Mouse (Mus musculus) forebrain, postnatal 0 days (tissue): ENCODE measurements around the gene Ovca2. TPM values are rescaled to one million over a fixed set of nuclear protein-coding genes. Genes with fewer than 3 reads are reported as not detected.

Source experiments
- ATAC-seq: fragments of 200-750 bp; cut with Nextera tagmentation; 2 replicates; pipeline ENCODE4 v1.8.0; 2017; ENCODE audit warnings: mild to moderate bottlenecking, moderate library complexity
- DNase-seq: peaks from one replicate; pipeline ENCODE4 v3.0.0-alpha.2; 2015
- H3K27ac ChIP-seq: fragments of 300-500 bp; sonication (generic); 2 replicates; pipeline ENCODE4 v1.5.1; 2014; ENCODE audit warnings: low read depth, mild to moderate bottlenecking, antibody characterized with exemption, low read length, moderate library complexity, mixed read lengths
- H3K27me3 ChIP-seq: fragments of 300-500 bp; sonication (generic); 2 replicates; pipeline ENCODE4 v1.6.1; 2014; ENCODE audit warnings: mild to moderate bottlenecking, low read length, mixed read lengths; ENCODE audit not compliant: insufficient read depth
- H3K36me3 ChIP-seq: fragments of 300-500 bp; sonication (generic); 2 replicates; pipeline ENCODE4 v1.6.1; 2014; ENCODE audit warnings: mild to moderate bottlenecking, moderate library complexity; ENCODE audit not compliant: insufficient read depth
- H3K4me1 ChIP-seq: fragments of 300-500 bp; sonication (generic); 2 replicates; pipeline ENCODE4 v1.6.1; 2014; ENCODE audit warnings: antibody characterized with exemption; ENCODE audit not compliant: insufficient read depth
- H3K4me2 ChIP-seq: fragments of 300-500 bp; sonication (generic); 2 replicates; pipeline ENCODE4 v1.6.1; 2014; ENCODE audit warnings: low read depth, mild to moderate bottlenecking, moderate library complexity
- H3K4me3 ChIP-seq: fragments of 300-500 bp; sonication (generic); 2 replicates; pipeline ENCODE4 v1.5.1; 2014; ENCODE audit warnings: low read depth, low read length, mixed read lengths
- H3K9ac ChIP-seq: fragments of 300-500 bp; sonication (generic); 2 replicates; pipeline ENCODE4 v1.6.1; 2014; ENCODE audit warnings: mild to moderate bottlenecking
- H3K9me3 ChIP-seq: fragments of 300-500 bp; sonication (generic); 2 replicates; pipeline ENCODE4 v1.6.1; 2016; ENCODE audit warnings: low read length
- CTCF ChIP-seq: sonication (generic); IDR thresholded peaks from 2 replicates; pipeline ENCODE4 v1.5.1; 2016; ENCODE audit warnings: antibody characterized with exemption, control low read depth, low read depth
- WGBS: fragments of 180-500 bp; shearing (Covaris S2); extraction: QIAGEN DNeasy Blood & Tissue Kit; methylation state at CpG from one replicate; pipeline ENCODE4 v1.1.7; 2014; 5-methylcytosine and 5-hydroxymethylcytosine counted together
- polyA plus RNA-seq: library from polyadenylated mRNA; unstranded; fragments of >200 nt; fragmentation: Nextera tagmentation; extraction: Ambion mirVana; gene quantifications from 2 replicates; pipeline ENCODE4 v1.2.1, GENCODE M21; 2015
- total RNA-seq: library from RNA; depleted of rRNA; stranded (reverse); fragments of >200 nt; gene quantifications from 2 replicates; pipeline ENCODE4 v1.2.3, GENCODE M21; 2014

The Ovca2 gene
- total and polyA plus RNA-seq, 2 experiments from 2014 or later: 11.5 to 19.6 TPM

- Histone ChIP-seq H3K4me3 (no peak overlapping the region), H3K4me1 (peaks cover 23% of the 10 kb centered on the region; the same call in 1 of the 2 replicates), H3K4me2 (no peak overlapping the region), H3K36me3 (no peaks in the 10 kb centered on the region), H3K27ac (no peak overlapping the region), H3K9ac (no peak overlapping the region), H3K9me3 (no peaks in the 10 kb centered on the region), H3K27me3 (peaks cover 32% of the 10 kb centered on the region)
- no peak for ATAC-seq
- TF ChIP-seq CTCF: no peak
- 59% methylated on average over 6 of the region's 6 CpGs for WGBS
- DNase-seq: no peak
Measured at GRCm38 (mm10) chr11:75191841-75192240, 13.2 kb upstream of the Ovca2 start.

GRCm38 (mm10) chr11:75190905-75191441 lies 12.3 kb upstream of the Ovca2 start, which contains the start of gene Dph1:
Dph1 (minus strand) TSS chr11:75191241.
- peaks cover 23% of the 10 kb centered on the region; the same call in 1 of the 2 replicates for H3K4me1 ChIP-seq
- H3K27me3 ChIP-seq: peaks cover 26% of the 10 kb centered on the region
- peak within 1 kb of the TSS; percentile 82 for H3K4me3 ChIP-seq
- no peak within 1 kb of the TSS for H3K27ac ChIP-seq
- TF ChIP-seq CTCF: no peak
- ATAC-seq (no peak), DNase-seq (no peak)
- WGBS: 42% methylated on average over 5 of the region's 5 CpGs
- peak within 1 kb of the TSS; percentile 61 for H3K9ac ChIP-seq
- H3K4me2 ChIP-seq: peak within 1 kb of the TSS; percentile 88
- H3K36me3 ChIP-seq: no peaks in the 10 kb centered on the region
- no peaks in the 10 kb centered on the region for H3K9me3 ChIP-seq

DNA sequence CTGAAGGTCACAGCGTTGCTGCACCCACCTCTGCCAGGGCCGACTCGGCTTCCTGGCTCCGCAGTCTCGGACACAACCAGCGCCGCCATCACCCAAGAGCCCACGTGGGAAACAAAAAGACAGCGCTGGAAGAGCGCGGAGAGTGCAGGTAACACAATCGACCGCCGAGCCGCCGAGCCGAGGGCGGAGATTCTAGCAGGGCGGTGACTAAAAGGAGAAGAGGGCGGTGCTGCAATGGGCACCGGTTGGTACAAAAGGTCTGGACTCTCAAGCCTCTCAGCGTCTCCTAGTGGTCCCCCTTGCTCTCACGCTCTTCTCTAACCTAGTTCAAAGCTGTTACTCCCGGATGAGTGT lies 11.7 kb upstream of the Ovca2 start:
- H3K27ac ChIP-seq: no peak overlapping the region
- H3K4me1 ChIP-seq: peaks cover 20% of the 10 kb centered on the region; the same call in 1 of the 2 replicates
- ATAC-seq: peak; percentile 88

DNA sequence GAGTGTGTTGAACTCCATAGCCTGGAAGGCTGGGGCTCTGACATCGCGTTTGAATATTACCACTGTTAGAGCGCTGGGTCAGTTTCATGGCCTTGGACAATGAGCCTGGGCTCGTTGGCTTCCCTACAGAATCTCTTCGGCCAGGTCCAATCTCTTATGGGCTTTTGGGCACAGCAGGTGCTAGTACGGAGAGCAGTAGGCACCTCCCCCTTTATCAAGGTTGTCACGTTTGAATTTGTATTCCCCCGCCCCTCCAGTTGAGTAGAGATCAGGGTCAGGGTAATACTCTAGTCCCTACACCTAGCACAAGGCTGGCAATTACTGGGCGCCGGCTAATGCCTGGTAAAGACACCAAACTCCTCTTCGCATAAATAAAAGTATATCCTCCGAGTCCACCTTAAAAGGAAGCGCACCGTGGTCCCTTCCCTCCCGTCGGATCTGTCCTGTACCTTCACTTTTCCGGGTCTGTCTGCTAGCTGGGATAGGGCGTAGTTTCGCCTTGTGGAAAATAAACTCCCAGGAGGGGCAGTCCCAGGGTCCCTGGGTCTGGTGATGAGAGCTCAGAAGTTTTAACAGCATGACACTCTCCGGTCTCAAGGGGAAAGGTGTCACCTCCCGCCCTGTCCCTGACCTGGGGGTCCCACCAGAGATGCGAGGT lies 11.2 kb upstream of the Ovca2 start:
- H3K4me2 ChIP-seq: peak overlapping the region; percentile 88
- peaks cover 16% of the 10 kb centered on the region; the same call in 1 of the 2 replicates for H3K4me1 ChIP-seq
- H3K9ac ChIP-seq: peak overlapping the region; percentile 61
- no peak for DNase-seq
- ATAC-seq: 0 out of 2 replicates have a peak, but pooled peaks have one; percentile 6
- H3K36me3 ChIP-seq: no peaks in the 10 kb centered on the region
- peaks cover 18% of the 10 kb centered on the region; the same call in 1 of the 2 replicates for H3K27me3 ChIP-seq
- WGBS: under 1% methylated on average over 22 of the region's 22 CpGs
- no peak for TF ChIP-seq CTCF
- no peak overlapping the region for H3K27ac ChIP-seq
- no peaks in the 10 kb centered on the region for H3K9me3 ChIP-seq
- peak overlapping the region; percentile 82 for H3K4me3 ChIP-seq

More for the DNA sequence above, 11.7 kb upstream of the Ovca2 start:
- no peaks in the 10 kb centered on the region for H3K9me3 ChIP-seq
- H3K9ac ChIP-seq: peak overlapping the region; percentile 61
- peaks cover 21% of the 10 kb centered on the region; the same call in 1 of the 2 replicates for H3K27me3 ChIP-seq
- peak; percentile 89 for DNase-seq
- peak; percentile 49 for TF ChIP-seq CTCF
- 2% methylated on average over 24 of the region's 24 CpGs for WGBS
- H3K4me2 ChIP-seq: peak overlapping the region; percentile 88
- peak overlapping the region; percentile 82 for H3K4me3 ChIP-seq
- no peaks in the 10 kb centered on the region for H3K36me3 ChIP-seq

- TF ChIP-seq CTCF: no peak
- Histone ChIP-seq H3K4me2 (no peak overlapping the region), H3K36me3 (peaks cover 27% of the 10 kb centered on the region), H3K27ac (no peak overlapping the region), H3K27me3 (no peaks in the 10 kb centered on the region), H3K4me3 (no peak overlapping the region), H3K9ac (no peak overlapping the region), H3K4me1 (peaks cover 8% of the 10 kb centered on the region; the same call in 1 of the 2 replicates), H3K9me3 (no peaks in the 10 kb centered on the region)
- no peak for DNase-seq
- no peak for ATAC-seq
- 75% methylated on average over 2 of the region's 2 CpGs for WGBS
Measured at GRCm38 (mm10) chr11:75184986-75185385, 6.4 kb upstream of the Ovca2 start.

GRCm38 (mm10) chr11:75184573-75184972 lies 5.9 kb upstream of the Ovca2 start:
- no peak overlapping the region for H3K9ac ChIP-seq
- H3K36me3 ChIP-seq: peaks cover 27% of the 10 kb centered on the region
- ATAC-seq: no peak
- H3K27me3 ChIP-seq: no peaks in the 10 kb centered on the region
- H3K4me3 ChIP-seq: no peak overlapping the region
- H3K27ac ChIP-seq: no peak overlapping the region
- no peak for DNase-seq
- H3K4me1 ChIP-seq: peaks cover 5% of the 10 kb centered on the region; the same call in 1 of the 2 replicates
- TF ChIP-seq CTCF: no peak
- H3K4me2 ChIP-seq: no peak overlapping the region
- 87% methylated on average over 5 of the region's 5 CpGs for WGBS
- H3K9me3 ChIP-seq: no peaks in the 10 kb centered on the region

DNA sequence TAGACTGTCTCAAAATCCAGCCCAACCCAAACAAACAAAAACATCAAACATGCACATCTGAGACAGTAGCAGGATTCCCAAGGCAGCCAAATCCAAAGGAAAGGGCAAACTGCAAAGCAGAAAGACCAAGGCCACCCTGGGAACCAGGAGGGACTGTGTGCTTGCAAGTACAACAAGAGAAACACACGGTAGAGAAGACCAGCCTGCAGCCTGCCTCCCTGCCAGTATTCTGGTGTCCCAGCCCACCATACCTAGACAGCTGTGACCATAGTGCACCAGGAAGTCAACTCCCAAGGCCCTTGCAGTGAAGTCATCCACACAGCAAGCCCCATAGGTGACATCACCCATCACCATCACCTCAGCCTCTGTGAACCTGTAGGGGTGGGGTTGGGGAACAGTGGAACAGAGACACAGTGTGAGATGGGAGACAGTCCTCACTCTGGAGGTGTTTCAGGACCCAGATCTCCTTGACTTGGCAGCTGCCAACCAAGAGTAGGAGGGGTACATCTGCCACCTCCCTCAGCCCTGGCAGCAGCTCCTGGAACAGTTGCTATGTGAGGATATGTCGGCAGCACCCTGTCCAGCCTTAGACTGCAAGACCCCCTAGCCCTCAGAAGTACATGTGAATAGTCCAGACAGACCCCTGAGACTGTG lies 5.4 kb upstream of the Ovca2 start:
- no peak for DNase-seq
- H3K4me2 ChIP-seq: no peak overlapping the region
- H3K9me3 ChIP-seq: no peaks in the 10 kb centered on the region
- peaks cover 27% of the 10 kb centered on the region for H3K36me3 ChIP-seq
- no peak for ATAC-seq
- no peaks in the 10 kb centered on the region for H3K4me1 ChIP-seq
- WGBS: 63% methylated on average over 2 of the region's 2 CpGs
- H3K27ac ChIP-seq: no peak overlapping the region
- no peak overlapping the region for H3K9ac ChIP-seq
- no peak overlapping the region for H3K4me3 ChIP-seq
- no peak for TF ChIP-seq CTCF
- H3K27me3 ChIP-seq: no peaks in the 10 kb centered on the region
